Mouse (Mus musculus) urinary bladder, postnatal 14 days (tissue): Measurements from ENCODE around the gene Sorl1.
A peak's percentile ranks its signal among the peaks of the same experiment; 100 is the strongest.

Experiments used
- DNase-seq: peaks from one replicate; pipeline ENCODE4 v3.0.0; 2021; ENCODE audit warnings: low spot score

Sorl1 gene

GRCm38 (mm10) chr9:42122441-42122840, 1.7 kb downstream of the Sorl1 start:
- DNase-seq = no peak

GRCm38 (mm10) chr9:42121631-42122354, 2.3 kb downstream of the Sorl1 start:
- no peak for DNase-seq

- DNase-seq = no peak
Observed at GRCm38 (mm10) chr9:42116418-42117056, 7.6 kb downstream of the Sorl1 start.

- peak; percentile 48 for DNase-seq
Observed at GRCm38 (mm10) chr9:42115078-42115477, 9.0 kb downstream of the Sorl1 start.

- DNase-seq = no peak
Observed at GRCm38 (mm10) chr9:42113316-42113715, 10.8 kb downstream of the Sorl1 start.

GRCm38 (mm10) chr9:42112691-42113090, 11.4 kb downstream of the Sorl1 start:
- no peak for DNase-seq

GRCm38 (mm10) chr9:42111256-42111655, 12.8 kb downstream of the Sorl1 start:
- no peak for DNase-seq

GRCm38 (mm10) chr9:42109837-42110451, 14.2 kb downstream of the Sorl1 start:
- peak; percentile 86 for DNase-seq

- DNase-seq = no peak
Observed at GRCm38 (mm10) chr9:42109131-42109530, 15.0 kb downstream of the Sorl1 start.

GRCm38 (mm10) chr9:42108369-42108951, 15.6 kb downstream of the Sorl1 start:
- DNase-seq = peak; percentile 77

- DNase-seq = peak; percentile 51
Observed at GRCm38 (mm10) chr9:42107062-42107461, 17.0 kb downstream of the Sorl1 start.

- no peak for DNase-seq
Observed at GRCm38 (mm10) chr9:42106305-42106704, 17.8 kb downstream of the Sorl1 start.

GRCm38 (mm10) chr9:42103546-42103945, 20.6 kb downstream of the Sorl1 start:
- no peak for DNase-seq

- no peak for DNase-seq
Observed at GRCm38 (mm10) chr9:42102013-42102412, 22.1 kb downstream of the Sorl1 start.

GRCm38 (mm10) chr9:42101266-42101665, 22.8 kb downstream of the Sorl1 start:
- no peak for DNase-seq

- DNase-seq = no peak
Observed at GRCm38 (mm10) chr9:42100618-42101210, 23.4 kb downstream of the Sorl1 start.

GRCm38 (mm10) chr9:42098474-42099121, 25.5 kb downstream of the Sorl1 start:
- DNase-seq = peak; percentile 47

GRCm38 (mm10) chr9:42097731-42098473, 26.2 kb downstream of the Sorl1 start:
- no peak for DNase-seq

- no peak for DNase-seq
Observed at GRCm38 (mm10) chr9:42097006-42097730, 26.9 kb downstream of the Sorl1 start.

GRCm38 (mm10) chr9:42094752-42095151, 29.3 kb downstream of the Sorl1 start:
- DNase-seq = peak; percentile 65
